Mouse (Mus musculus) spleen, adult 2 months (tissue): ENCODE data around the gene Rhpn2.
A peak's percentile ranks its signal among the peaks of the same experiment; 100 is the strongest.

Experiments
- CTCF ChIP-seq: fragments of 200-500 bp; IDR thresholded peaks from 2 replicates; pipeline ENCODE4 v1.5.1; 2011; ENCODE audit warnings: mild to moderate bottlenecking, inconsistent platforms; ENCODE audit not compliant: insufficient read depth, insufficient read length, insufficient replicate concordance; ENCODE audit errors: extremely low read depth
- POLR2A ChIP-seq: fragments of 200-500 bp; IDR thresholded peaks from 2 replicates; pipeline ENCODE4 v1.6.1; 2011; ENCODE audit warnings: low read depth, low read length, inconsistent platforms

DNA sequence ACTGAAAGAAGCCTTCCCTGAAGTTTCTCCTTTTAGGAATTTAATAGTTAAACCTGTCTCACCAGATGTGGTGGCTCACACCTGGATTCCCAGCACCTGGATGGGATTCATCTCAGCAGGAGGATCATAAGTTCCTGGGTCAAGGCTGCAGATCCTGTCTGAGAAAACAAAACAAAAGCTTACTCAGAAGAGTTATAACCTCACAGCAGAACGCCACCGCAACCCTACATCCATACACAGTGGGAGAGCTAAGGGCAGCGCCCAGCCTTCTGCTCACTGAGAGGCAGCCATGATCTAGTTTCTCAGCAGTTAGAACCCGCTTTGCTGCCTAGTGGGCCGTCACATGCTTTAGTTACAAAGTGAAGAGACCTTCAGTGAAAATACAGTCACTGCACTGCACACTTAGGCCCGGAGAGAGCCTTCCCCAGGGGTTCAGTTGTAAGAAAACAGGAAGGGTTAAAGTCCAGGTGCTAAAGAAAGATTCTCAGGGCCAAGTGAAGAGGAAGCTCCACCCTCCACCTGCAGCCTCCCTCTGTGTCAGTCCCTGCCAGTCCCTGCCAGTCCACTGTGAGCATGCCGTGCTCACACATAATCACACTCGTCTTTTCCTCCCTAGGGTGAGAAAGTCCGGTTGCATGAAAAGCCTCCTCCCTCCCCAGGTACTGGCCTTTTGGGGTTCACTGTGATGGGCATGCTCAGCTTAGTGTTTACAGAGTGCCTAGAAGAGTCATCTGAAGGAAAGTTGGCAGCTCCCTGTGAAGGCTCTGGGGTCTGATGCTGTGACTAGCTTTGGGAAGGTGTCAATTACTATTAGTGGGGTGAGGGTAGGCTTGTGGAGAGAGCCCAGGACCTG lies 82.1 kb downstream of the Rhpn2 start:
- no peak for TF ChIP-seq CTCF
- peak; percentile 24; the same call in 1 of the 2 replicates for TF ChIP-seq POLR2A
